Mouse (Mus musculus): ENCODE data around the gene Dip2c.

DNA sequence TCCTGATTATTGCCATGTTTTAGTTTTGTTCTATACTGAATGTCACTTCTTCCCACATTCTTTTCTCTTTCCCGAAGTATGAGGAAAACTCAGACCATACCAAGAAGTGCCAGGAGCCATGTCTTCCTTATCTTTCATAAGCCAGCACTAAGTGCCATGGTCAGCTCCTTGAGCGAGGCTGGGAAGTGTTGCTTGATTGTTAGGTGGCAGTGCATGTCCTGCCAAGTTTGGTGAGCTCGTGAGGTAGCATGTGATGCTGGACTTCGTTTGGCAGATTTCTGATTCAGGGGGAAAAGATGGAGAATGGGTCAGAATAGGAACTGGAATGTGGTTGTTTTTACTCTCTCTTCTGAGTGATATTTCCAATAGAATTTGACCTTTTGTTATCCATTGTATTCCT lies 150.5 kb downstream of the Dip2c start:
- TF ChIP-seq CTCF (IDR thresholded peaks at IDR 0.05; ENCODE audit: control insufficient read depth, insufficient read depth, low read length): no peak
- TF ChIP-seq POLR2A (IDR thresholded peaks at IDR 0.05; ENCODE audit: borderline replicate concordance, control insufficient read depth, low read depth, low read length): no peak
